Mouse (Mus musculus) c-Kit-positive CD71-positive TER-119-negative erythroid progenitor cells, embryonic 14.5 days (primary cell): ENCODE measurements around the gene Fmnl1.

Source experiments
- DNase-seq: peaks from one replicate; pipeline ENCODE4 v3.0.0-alpha.2; 2013; ENCODE audit warnings: low read depth

Fmnl1 gene

DNA sequence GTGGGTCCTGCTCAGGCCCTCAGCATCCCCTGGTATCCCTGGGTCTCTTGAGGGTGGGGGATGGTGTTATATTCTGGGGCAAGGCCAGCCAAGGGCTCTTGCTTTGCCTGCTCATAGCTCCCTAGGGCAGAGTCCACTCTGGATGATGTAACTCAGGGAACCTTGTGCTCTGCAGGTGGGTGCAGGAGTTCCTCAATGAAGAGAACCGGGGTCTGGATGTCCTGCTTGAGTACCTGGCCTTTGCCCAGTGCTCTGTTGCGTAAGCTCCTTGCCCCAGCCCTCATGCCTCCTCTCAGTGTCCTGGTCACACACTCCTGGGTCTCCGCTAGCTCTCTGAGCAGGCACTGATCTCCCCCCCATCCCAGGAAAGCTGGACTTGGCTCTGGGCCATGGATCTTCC lies 11.0 kb downstream of the Fmnl1 start:
- no peak for DNase-seq

DNA sequence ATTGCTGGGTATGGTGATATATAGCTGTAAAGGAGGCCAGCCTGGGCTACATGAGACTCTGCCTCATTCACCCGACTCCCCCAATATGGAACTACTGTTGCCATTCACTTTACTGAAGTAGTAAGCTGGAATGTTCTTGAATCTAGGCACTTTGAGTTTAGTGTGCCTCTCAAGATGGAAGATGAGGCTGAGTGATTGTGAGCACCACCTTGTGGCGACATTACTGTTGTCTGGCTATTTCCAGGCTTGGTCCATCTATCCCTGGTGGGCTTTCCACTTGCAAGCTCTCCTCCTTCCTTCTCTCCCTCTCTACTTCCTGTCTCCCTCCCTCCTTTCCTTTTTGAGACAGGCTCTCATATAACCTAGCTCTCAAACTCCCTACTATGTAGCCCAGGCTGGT lies 14.0 kb downstream of the Fmnl1 start:
- DNase-seq, result no peak

DNA sequence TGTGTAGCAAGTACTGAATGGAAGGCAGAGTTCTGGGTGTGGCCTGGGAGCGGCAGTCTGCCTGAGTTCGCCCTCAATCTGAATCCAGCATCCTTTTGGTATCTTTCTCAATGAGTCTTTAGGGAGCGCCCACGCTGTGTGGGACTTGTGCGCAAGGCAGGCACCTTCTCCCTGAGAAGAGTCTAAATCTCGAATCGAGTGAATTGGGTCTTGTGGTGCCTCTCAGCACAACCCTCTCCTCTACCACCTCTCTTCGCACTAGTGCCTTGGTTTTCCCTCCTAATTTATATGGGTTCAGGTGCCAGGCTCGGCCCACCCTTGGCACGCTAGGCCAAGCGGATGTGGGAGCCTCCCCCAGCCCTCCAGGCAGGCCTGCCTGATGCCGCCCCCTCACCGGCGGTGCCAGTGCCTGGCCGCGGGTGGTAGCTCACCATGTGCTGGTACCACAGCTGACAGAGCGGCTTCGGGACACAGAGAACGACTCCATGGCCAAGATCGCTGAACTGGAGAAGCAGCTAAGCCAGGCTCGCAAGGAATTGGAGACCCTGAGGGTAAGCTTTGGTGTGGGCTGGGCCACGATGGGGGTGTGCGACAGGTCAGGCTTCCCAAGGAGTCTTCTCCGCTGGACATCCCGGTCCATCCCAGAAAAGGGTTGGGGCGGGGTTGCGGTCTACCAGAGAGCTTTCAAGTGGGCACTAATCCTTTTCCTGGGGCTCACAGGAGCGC lies 21.5 kb downstream of the Fmnl1 start:
- no peak for DNase-seq

DNA sequence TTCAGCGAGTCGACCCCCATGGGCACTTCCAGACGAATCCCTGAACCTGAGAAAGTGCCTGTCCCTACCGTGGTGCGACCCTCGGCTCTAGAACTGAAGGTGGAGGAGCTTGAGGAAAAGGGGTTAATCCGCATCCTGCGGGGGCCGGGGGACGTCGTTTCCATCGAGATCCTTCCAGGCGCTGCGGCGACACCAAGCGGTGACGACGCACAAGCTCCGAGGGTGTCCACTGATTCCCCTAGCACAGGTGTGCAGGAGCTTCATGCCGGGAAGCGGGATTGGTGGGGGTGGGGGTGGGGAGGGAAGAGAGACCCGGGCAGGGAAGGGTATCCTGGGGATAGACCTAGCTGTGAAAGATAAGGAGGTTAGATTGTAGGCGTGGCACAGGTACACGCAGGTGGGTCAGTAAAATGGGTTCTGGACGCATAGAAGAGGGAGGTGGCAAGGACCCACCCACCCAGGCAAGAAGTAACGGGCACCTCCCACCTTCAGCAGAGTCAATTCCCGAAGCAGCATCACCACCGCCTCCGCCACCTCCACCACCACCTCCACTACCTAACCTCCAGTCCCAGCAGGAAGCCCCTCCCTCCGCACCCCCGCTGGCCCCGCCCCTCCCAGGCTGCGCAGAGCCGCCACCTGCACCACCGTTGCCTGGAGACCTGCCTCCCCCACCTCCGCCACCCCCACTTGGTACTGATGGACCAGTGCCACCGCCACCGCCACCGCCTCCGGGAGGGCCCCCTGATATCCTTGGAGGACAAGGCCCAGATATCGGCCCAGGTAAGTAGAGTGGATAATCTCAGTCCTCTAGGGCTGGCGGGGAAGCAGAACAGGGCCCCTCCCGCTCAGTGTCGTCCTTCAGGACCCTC lies 22.3 kb downstream of the Fmnl1 start:
- no peak for DNase-seq

DNA sequence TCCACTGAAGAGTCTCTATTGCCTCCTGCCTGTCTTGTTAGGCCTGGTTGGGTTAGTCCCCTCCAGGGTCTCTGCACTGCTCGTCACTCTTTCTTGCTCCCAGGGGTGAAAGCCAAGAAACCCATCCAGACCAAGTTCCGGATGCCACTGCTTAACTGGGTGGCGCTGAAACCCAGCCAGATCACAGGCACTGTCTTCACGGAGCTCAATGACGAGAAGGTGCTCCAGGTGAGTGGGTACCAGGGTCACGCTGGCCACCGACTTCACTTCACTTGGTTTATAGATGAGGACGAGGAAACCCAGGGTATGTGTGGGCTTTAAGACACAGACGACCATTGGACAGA lies 22.9 kb downstream of the Fmnl1 start:
- DNase-seq, result no peak

DNA sequence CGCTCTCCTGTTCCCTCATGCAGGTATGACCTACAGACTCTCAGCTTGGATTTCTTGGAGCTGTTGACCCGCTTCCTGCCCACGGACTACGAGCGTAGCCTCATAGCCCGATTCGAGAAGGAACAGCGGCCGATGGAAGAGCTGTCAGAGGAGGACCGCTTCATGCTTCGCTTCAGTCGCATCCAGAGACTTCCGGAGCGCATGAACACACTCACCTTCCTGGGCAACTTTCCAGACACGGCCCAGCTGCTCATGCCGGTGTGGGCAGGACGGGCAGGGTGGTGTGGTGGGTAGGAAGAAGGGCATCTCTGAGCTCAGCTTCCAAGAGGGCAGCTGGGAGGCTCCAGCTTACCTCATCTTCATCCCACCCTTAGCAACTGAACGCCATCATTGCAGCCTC lies 24.3 kb downstream of the Fmnl1 start:
- no peak for DNase-seq

DNA sequence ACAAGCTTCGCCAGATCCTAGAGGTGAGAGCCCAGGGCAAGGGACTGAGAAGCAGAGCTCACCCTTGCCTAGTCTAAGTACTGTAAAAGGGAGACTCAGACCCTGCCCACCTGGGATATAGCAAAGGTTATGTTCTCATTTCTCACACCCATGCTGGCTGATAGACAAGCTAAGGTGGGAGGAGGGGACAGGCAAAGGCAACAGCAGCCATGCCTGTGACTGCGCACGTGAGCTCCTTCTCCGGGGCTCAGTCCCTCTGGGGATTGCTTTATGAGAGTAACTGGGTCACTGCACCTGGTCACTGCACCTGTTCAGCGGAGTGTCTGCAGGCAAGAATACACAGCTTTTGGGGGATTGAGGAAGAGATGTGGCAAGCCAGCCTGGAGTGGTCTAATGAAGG lies 24.7 kb downstream of the Fmnl1 start:
- no peak for DNase-seq

DNA sequence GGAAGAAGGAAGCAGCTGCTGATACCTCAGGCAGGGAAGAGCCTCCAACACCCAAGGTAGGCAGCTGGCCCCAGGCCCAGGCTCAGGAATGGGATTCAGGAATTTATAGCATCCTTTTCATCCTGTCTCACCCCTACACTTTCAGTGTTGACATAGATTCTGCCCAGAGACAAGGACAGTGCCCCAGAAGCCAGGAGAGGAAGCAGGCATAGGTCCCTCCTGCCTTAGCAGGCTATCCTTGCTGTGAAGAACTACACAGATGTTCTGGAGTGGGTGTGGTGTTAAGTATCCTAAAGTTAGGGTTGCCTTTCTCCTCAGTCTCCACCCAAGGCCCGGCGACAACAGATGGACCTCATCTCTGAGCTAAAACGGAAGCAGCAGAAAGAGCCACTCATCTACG lies 26.4 kb downstream of the Fmnl1 start:
- no peak for DNase-seq

DNA sequence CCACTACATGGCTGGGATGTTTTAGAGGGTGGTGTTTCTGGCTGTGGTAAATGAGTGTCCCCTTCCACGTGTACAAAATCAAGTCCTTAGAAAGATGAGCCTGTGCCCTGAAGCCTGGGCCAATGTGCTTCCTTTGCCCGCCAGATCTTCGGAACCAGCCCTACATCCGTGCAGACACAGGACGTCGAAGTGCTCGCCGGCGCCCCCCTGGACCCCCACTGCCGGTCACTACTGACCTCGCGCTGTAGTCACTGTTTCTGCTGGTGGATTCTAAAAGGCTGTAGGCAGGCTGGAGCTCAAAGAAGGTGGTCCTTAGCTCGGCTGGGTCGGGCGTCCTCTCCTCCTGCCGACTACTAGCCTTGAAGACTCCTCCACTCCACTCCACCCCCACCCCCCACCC lies 27.4 kb downstream of the Fmnl1 start:
- no peak for DNase-seq

DNA sequence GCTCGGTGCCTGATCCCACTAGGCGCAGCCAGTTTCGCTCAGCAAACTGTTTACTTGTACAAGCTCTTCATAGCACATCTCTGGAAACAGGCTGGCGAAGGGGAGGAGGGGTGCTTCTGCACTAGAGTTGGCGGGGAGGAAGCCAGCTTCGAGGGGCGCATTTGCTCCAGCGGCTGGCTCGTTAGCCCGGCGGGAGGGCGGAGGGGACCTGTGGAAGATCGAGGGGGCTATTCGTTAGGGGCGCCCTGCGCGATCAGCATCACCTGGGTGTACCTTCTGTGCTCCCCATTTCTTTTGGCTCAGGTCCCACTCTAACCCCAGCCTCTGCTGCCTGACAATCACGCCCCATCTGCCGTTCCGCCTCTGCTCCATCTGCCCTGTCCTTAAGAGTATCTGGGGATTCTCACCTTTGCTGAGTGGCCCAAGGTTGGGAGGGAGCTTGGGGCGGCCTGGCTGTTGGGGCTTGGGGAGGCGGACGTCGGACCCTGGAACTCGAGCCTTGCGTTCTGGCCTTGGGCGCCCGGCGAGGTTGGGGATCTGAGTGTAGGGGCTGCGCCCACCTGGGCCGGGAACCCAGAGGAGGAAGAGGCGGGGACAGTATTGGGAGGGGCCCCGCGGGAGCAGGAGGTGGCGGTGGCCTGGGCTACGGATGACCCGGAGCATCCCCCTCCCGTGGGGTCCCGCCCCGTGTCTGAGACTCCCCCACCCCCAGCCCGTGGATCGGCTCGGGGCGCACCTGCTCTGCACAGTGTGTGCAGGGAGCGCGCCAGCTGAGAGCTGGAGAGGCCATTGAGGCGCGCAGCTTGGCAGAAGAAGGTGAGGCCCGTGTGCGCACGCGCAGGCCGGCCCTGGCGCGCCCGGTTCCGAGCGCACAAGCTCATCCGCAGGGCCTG lies 28.2 kb downstream of the Fmnl1 start:
- DNase-seq, result no peak

DNA sequence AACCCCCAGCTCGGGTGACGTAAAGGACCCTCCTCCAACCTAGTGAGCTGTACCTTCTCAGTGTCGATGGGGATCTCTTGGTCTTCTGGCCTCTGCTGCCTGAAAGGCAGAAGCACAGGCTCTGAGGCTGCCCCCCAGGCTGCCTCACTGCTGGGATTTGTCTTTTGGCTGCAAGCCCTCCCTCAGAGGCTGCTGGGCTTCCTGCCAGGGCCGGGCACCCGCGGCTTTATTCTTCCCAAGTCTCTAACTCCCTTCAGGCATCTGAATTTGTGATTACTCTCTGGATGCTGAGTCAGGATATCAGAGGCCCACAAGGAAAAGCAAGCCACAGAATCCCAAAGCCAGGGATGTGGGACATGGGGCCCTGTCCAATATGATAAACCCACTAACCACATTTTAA lies 30.8 kb downstream of the Fmnl1 start:
- no peak for DNase-seq

DNA sequence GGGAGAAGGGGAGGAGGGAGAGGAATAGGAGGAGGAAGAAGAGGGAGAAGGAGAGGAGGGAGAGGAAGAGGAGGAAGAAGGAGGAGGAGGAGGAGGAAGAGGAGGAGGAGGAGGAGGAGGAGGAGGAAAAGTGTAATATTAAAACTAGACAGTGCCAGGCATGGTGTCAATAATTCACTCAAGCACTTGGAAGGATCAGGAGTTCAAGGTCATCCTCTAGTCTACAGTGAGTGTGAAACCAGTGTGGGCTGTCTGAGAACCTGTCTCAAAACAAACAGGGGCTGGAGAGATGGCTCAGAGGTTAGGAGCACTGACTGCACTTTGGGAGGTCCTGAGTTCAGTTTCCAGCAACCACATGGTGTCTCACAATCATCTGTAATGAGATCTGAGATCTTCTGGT lies 31.5 kb downstream of the Fmnl1 start:
- DNase-seq, result no peak

DNA sequence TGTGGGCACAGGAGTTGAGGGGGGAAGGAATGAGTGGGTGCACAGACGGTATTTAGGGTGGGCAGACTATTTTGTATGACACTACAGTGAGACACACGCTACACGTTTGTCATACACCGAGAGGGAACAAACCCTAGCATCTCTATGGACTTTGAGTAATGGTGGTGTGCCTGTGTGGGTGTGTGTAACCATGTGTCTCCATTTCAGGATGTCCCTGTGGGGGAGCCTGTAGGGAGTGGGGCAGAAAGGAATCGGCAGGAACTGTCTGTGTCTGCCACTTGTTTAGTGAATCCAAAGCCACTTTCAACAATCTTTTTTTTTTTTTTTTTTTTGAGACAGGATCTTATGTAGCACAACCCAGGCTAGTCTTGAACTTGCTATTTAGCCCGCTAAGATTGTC lies 35.3 kb downstream of the Fmnl1 start:
- no peak for DNase-seq

DNA sequence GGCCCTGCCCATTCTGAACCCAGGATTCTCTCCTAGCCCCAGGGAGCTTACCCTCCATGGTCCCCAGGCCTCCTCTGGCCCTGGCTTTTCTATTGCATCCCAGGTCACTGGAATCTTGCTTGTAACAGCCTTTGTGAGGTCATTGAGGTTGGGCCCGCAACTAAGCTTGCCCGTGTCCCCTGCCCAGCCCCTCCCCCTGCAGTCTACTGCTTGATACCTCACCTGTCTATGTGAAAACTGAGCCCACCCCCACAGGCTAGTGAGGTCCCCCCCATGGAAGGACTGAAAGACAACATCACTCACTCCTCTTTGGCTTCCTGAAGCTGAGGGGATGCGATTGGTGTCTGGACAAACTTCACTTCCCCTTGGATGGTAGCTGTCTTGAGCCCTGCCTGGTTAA lies 37.6 kb downstream of the Fmnl1 start, which contains the start of gene 1700023F06Rik:
Gene 1700023F06Rik (minus strand): TSS at position 101 of the 400 bp plus-strand sequence.
- DNase-seq, result no peak

DNA sequence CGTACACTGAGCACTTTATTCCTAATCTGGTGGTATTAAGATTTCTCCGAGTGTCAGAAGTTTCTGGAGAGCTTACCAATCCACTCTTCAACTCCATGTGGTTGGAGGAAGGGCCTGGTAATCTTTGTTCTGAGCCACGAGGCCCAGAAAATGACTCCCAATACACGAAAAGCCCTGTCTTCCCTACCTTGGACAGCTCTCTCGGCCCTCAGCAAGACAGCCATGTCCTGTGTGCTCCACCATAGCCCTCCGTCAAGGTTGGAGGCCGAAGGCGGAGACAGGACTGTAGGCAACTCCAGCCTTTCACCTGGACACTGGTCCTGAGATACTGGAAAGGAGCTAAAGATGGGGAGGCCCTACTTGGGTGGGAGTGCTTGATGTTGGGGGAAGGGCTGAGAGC lies 39.4 kb downstream of the Fmnl1 start:
- no peak for DNase-seq

DNA sequence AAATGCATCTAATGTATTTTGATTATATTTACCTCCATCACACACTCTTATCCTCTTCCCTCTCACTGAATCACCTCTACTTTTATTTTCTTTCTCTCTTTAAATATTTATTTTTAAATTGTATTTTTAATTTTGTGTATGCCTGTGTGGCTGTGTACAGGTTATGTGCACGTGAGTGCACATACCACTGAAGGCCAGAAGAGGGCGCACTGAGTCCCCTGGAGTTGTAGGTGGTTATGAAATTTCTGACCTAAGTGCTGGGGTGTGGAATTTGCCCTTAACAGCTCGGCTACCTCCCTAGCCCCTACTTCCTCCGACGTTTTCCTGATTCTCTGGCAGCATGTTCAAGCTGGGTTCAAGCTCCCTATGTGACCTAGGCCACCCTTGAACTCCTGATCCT lies 42.8 kb downstream of the Fmnl1 start:
- no peak for DNase-seq

DNA sequence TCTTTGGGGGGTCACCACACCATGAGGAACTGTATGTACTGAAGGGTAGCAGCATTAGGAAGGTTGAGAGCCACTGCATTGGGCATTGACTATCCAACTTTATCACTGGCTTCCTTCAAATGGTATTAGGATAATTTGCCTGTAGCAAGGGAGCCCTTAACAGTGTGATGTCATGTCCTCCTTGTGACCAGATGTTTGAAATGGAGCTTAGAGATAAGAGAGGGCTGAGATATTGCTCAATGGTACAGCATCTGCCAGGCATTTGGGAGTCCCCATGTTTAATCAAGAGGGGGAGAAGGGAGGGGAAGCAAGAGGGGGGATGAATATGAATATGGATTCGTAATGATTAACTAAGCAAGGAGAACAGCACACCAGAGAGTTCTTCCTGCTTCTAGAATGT lies 44.4 kb downstream of the Fmnl1 start:
- peak; percentile 28 for DNase-seq

DNA sequence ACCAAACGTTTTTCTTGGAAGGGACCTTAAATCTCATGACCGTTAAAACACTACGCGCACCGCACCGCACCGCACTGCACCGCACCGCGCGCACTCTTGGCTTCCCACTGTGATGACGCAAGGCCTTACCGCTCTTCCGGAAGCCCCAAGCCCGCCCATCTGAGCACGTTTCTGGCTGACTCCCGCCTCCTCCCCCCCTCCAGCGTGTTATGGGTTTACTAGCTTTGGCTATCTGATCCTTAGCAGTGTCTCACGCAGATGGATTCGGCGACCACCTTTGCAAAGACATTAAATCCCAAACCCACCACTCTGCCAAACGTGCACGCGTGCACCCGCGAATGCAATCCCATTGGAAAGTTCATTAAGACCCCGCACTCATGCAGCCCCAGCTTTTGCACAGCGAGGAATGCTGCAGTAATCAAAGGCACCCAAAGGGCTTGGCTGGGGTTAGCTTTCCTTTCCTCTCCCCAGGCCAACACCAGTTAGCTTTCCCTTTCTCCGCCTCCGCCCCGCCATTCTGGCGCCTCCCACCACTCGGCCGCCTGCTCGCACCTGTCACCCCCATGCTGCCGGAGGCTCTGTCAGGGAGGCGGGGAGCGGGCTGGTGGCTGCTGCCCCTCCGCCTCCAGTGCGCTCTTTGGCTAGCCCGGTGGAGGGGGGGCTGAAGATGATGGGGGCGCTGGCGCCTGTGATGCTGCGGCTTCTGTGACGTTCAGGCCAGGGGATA lies 47.0 kb downstream of the Fmnl1 start, which contains the start of gene Spata32:
Gene Spata32 (minus strand): TSS at position 643 of the 727 bp plus-strand sequence.
- DNase-seq, result peak; percentile 51

DNA sequence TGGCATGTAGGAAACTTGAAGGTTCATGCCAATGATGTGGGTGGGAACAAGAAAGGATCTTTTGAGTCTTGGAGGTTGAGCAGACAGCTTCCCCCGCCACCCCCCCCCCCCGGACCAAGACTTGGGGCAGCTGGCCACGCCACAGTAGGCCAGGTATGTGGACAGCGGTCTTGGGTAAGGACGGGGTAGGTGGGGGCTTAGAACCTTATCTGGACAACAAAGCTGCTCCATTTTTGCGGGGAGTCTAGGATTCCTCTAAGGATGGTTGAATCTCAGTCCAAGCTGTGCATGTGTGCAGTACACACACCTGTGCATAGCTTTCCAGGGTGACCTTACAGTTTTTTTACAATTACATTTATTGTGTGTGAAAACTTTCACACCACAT lies 47.6 kb downstream of the Fmnl1 start:
- no peak for DNase-seq

DNA sequence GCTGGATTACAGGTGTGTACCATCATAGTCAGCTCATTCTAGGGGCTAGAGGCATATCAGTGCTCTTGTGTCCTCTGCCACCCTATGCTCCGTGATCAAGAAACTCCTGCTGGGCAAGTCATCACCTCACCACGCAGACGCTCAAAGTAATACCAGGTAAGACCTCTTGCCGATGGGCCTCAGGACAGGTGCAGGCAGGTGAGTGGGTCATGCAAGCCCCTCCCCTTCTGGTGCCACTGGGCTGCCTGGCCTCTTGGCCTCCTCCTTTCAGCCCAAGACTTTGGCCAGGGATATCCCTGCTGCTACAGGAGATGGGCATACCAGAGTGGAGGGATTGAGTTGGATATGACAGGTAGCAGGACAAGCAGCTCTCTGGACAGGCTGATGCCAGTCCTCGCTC lies 48.4 kb downstream of the Fmnl1 start:
- no peak for DNase-seq

DNA sequence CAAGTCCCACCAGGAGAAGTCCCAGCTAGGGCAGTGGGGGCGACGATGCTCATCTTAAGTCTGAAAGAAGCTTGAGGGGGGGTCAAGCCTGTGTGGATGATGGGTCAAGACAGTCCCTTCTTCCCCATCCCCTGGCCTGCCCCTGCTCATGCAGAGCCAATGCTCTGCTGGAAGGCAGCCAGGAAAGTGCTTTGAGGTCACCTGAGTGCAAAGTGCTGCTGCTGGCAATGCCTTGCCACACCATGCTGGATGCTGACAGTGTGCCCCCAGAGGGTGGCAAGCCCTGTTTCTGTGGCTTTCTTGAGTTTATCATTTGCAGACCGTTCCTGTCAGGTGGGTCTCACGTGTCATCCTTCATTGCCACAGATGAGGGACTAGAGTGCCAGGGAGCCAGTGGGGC lies 49.1 kb downstream of the Fmnl1 start:
- DNase-seq, result no peak

DNA sequence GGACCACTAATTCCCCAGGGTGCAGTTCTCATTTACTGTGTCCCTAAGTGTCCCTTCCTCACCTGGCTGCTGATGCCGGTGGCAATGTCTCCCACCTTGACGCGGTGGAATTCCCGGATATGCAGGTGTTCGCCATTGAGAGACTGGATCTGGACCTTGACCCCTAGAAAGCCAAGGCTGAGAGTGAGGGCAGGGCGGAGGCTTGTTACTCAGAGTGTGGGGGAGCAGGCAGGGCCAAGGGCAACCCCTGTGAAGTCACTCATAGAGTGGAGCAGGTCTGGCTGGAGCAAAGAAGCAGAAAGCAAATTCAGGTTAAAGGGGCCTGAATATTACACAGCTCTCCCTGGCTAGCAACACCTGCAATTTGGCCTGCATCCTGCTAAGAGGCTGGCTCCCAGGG lies 50.5 kb downstream of the Fmnl1 start:
- DNase-seq, result no peak
